Mouse (Mus musculus) CH12.LX (cell line): ENCODE measurements around the gene Pcolce2. TPM values are rescaled to one million over a fixed set of nuclear protein-coding genes. Genes with fewer than 3 reads are reported as not detected.

Experiments
- DNase-seq: peaks from one replicate; pipeline ENCODE4 v3.0.0-alpha.2; 2013; ENCODE audit errors: extremely low read depth
- H3K27ac ChIP-seq: 2 replicates; pipeline ENCODE4 v1.5.1; 2012; ENCODE audit warnings: low read depth, mild to moderate bottlenecking, control low read depth, moderate library complexity; ENCODE audit not compliant: insufficient read depth
- H3K27me3 ChIP-seq: replicated peaks from 2 replicates; pipeline ENCODE3; 2012; ENCODE audit warnings: inconsistent platforms
- H3K36me3 ChIP-seq, 2 experiments: replicated peaks in 1 of 2; 2 replicates each; pipeline versions ENCODE3 to v1.6.1; 2012; ENCODE audit warnings: inconsistent platforms in 1 of 2, low read length in 1 of 2, mild to moderate bottlenecking in 1 of 2, mixed read lengths in 1 of 2, moderate library complexity in 1 of 2; ENCODE audit not compliant: control insufficient read depth in 1 of 2, insufficient read depth in 1 of 2
- H3K4me1 ChIP-seq, 2 experiments: 2 replicates each; pipeline ENCODE4 v1.6.1; 2012; ENCODE audit warnings: inconsistent platforms in 1 of 2, moderate library complexity in 1 of 2; ENCODE audit not compliant: insufficient read depth in 2 of 2, control insufficient read depth in 1 of 2
- H3K4me2 ChIP-seq: 2 replicates; pipeline ENCODE4 v1.6.1; 2012; ENCODE audit warnings: low read depth, mild to moderate bottlenecking, control low read depth; ENCODE audit not compliant: poor library complexity, insufficient read depth, severe bottlenecking
- H3K4me3 ChIP-seq, 3 experiments: fragments of 150-350 bp in 1 of 3; sonication (generic) in 1 of 3; replicated peaks in 1 of 3; 2 replicates each; pipeline versions ENCODE3 to v1.5.1; 2011 to 2012; ENCODE audit warnings: low read depth in 2 of 3, low read length in 2 of 3, mild to moderate bottlenecking in 2 of 3, moderate library complexity in 2 of 3, control low read depth in 1 of 3, improper control_type of control experiment in 1 of 3, inconsistent platforms in 1 of 3, mixed read lengths in 1 of 3; ENCODE audit not compliant: poor library complexity in 1 of 3
- H3K79me2 ChIP-seq: replicated peaks from 2 replicates; pipeline ENCODE4 v1.6.1; 2012; ENCODE audit warnings: mild to moderate bottlenecking, moderate library complexity; ENCODE audit not compliant: control insufficient read depth, poor library complexity, insufficient read depth, severe bottlenecking; ENCODE audit errors: extremely low read depth
- H3K9ac ChIP-seq: 2 replicates; pipeline ENCODE4 v1.6.1; 2012; ENCODE audit warnings: low read depth, mild to moderate bottlenecking, control low read depth, moderate library complexity; ENCODE audit not compliant: insufficient read depth
- H3K9me3 ChIP-seq: replicated peaks from 2 replicates; pipeline ENCODE3; 2012; ENCODE audit warnings: low read length, inconsistent platforms, mixed read lengths
- BHLHE40 ChIP-seq: IDR thresholded peaks from 2 replicates; pipeline ENCODE4 v1.6.1; 2011; ENCODE audit warnings: mild to moderate bottlenecking, low read depth, low read length, improper control_type of control experiment
- CTCF ChIP-seq, 2 experiments: IDR thresholded peaks in 1 of 2; conservative IDR thresholded peaks in 1 of 2; 2 replicates each; pipeline ENCODE4 v1.5.1; 2011 to 2012; ENCODE audit warnings: low read depth in 2 of 2, low read length in 2 of 2, improper control_type of control experiment in 1 of 2, inconsistent platforms in 1 of 2, mild to moderate bottlenecking in 1 of 2, moderate library complexity in 1 of 2
- EP300 ChIP-seq: IDR thresholded peaks from 2 replicates; pipeline ENCODE4 v1.6.1; 2011; ENCODE audit warnings: low read length, improper control_type of control experiment
- IRF4 ChIP-seq: IDR thresholded peaks from 2 replicates; pipeline ENCODE4 v1.6.1; 2014; ENCODE audit warnings: low read depth, mild to moderate bottlenecking, inconsistent platforms, low read length, improper control_type of control experiment
- JUND ChIP-seq: conservative IDR thresholded peaks from 2 replicates; pipeline ENCODE4 v1.6.1; 2011; ENCODE audit warnings: low read depth, low read length, improper control_type of control experiment
- KAT2A ChIP-seq: IDR thresholded peaks from 2 replicates; pipeline ENCODE4 v1.6.1; 2012; ENCODE audit warnings: low read length, improper control_type of control experiment, inconsistent platforms; ENCODE audit not compliant: insufficient replicate concordance
- MAZ ChIP-seq: IDR thresholded peaks from 2 replicates; pipeline ENCODE4 v1.6.1; 2012; ENCODE audit warnings: low read depth, mild to moderate bottlenecking, inconsistent platforms, low read length, improper control_type of control experiment, moderate library complexity
- MXI1 ChIP-seq: IDR thresholded peaks from 2 replicates; pipeline ENCODE4 v1.6.1; 2011; ENCODE audit warnings: mild to moderate bottlenecking, low read depth, low read length, improper control_type of control experiment
- NRF1 ChIP-seq: IDR thresholded peaks from 2 replicates; pipeline ENCODE4 v1.6.1; 2014; ENCODE audit warnings: low read depth, mild to moderate bottlenecking, inconsistent platforms, low read length, improper control_type of control experiment, moderate library complexity
- RAD21 ChIP-seq: IDR thresholded peaks from 2 replicates; pipeline ENCODE4 v1.6.1; 2011; ENCODE audit warnings: low read depth, mild to moderate bottlenecking, low read length, improper control_type of control experiment, moderate library complexity
- SIN3A ChIP-seq: IDR thresholded peaks from 2 replicates; pipeline ENCODE4 v1.6.1; 2012; ENCODE audit warnings: low read length, improper control_type of control experiment, inconsistent platforms
- ZC3H11A ChIP-seq: IDR thresholded peaks from 2 replicates; pipeline ENCODE4 v1.6.1; 2012; ENCODE audit warnings: low read depth, mild to moderate bottlenecking, inconsistent platforms, low read length, improper control_type of control experiment
- ZKSCAN1 ChIP-seq: IDR thresholded peaks from 2 replicates; pipeline ENCODE4 v1.6.1; 2012; ENCODE audit warnings: low read depth, inconsistent platforms, low read length, improper control_type of control experiment, borderline replicate concordance
- dilution Hi-C: fragments of 300-500 bp; cut with MboI; formaldehyde crosslinking; loops from 2 replicates; pipeline ENCODE4 v1.14.3; 2020; ENCODE audit warnings: low sequenced_read_pairs; ENCODE audit not compliant: extremely low pct_unique_long_range_greater_than_20kb, extremely low pct_ligation_motif_present
- in situ Hi-C: fragments of 300-500 bp; cut with MboI; formaldehyde crosslinking; loops from 3 replicates; pipeline ENCODE4 v1.14.3; 2019; ENCODE audit warnings: low sequenced_read_pairs, low pct_ligation_motif_present, low pct_unique_long_range_greater_than_20kb, mixed read lengths
- polyA plus RNA-seq: library from polyadenylated mRNA; unstranded; fragments of >175 nt; gene quantifications from 2 replicates; pipeline ENCODE4 v1.2.1, GENCODE M21; 2012; ENCODE audit warnings: low read depth; ENCODE audit not compliant: insufficient read length
- total RNA-seq, 2 experiments: library from RNA; depleted of rRNA; stranded (reverse); fragments of 300-350 nt in 1 of 2; fragments of >200 nt in 1 of 2; gene quantifications; 2 replicates each; pipeline ENCODE4 v1.2.3; 2012 to 2014

Pcolce2 gene
- total and polyA plus RNA-seq, 3 experiments = 0.04 TPM; not detected in 2

- Histone ChIP-seq H3K27me3 (no peaks in the 10 kb centered on the region), H3K4me1 (0 out of 4 replicates have a peak, but pooled peaks cover 0 to 3% of the 10 kb centered on the region in 2 experiments), H3K36me3 (no peaks in the 10 kb centered on the region), H3K9me3 (no peaks in the 10 kb centered on the region), H3K79me2 (no peaks in the 10 kb centered on the region), H3K4me2 (no peak overlapping the region), H3K27ac (no peak overlapping the region), H3K9ac (no peak overlapping the region), H3K4me3 (no peak overlapping the region)
- in situ Hi-C loops = loop anchor here (10.0 to 25.0 kb wide), 2 partner anchors 145 to 157 kb away; partner anchors contain the start of gene Pls1
- dilution Hi-C loops = no loop called here
- TF ChIP-seq MXI1 (no peak), ZKSCAN1 (no peak), NRF1 (no peak), SIN3A (no peak), IRF4 (no peak), MAZ (no peak), EP300 (no peak), KAT2A (no peak)
- no peak for DNase-seq
These were observed 42.6 kb downstream of the Pcolce2 start for GRCm38 (mm10) chr9:95679966-95680365.

GRCm38 (mm10) chr9:95680691-95681090 is 43.3 kb downstream of the Pcolce2 start:
- H3K9me3 ChIP-seq = no peaks in the 10 kb centered on the region
- no peak overlapping the region for H3K4me3 ChIP-seq
- H3K9ac ChIP-seq = no peak overlapping the region
- 0 out of 4 replicates have a peak, but pooled peaks cover 0 to 3% of the 10 kb centered on the region in 2 experiments for H3K4me1 ChIP-seq
- in situ Hi-C loops = loop anchor here (10.0 to 25.0 kb wide), 2 partner anchors 146 to 157 kb away; partner anchors contain the start of gene Pls1
- H3K4me2 ChIP-seq = no peak overlapping the region
- DNase-seq = no peak
- no peaks in the 10 kb centered on the region for H3K36me3 ChIP-seq
- no peak for TF ChIP-seq SIN3A
- TF ChIP-seq ZC3H11A = no peak
- TF ChIP-seq KAT2A = no peak
- no peak for TF ChIP-seq JUND
- no peak for TF ChIP-seq RAD21
- TF ChIP-seq CTCF (conservative IDR thresholded peaks at IDR 0.05 in 1 of 2, IDR thresholded peaks at IDR 0.05 in 1 of 2; ENCODE audit: low read depth in 2 of 2, low read length in 2 of 2) = no peak
- TF ChIP-seq MAZ = no peak
- TF ChIP-seq BHLHE40 = 0 out of 2 replicates have a peak, but pooled peaks have one; percentile 12
- TF ChIP-seq, all 38 proteins: peak for 1
- Histone ChIP-seq H3K27me3 (no peaks in the 10 kb centered on the region), H3K79me2 (no peaks in the 10 kb centered on the region), H3K27ac (no peak overlapping the region)
- dilution Hi-C loops = no loop called here
